Mouse (Mus musculus): ENCODE data around the gene Fnip1.

The Fnip1 gene

GRCm38 (mm10) chr11:54458168-54458567 lies 20.2 kb downstream of the Fnip1 start:
- no peak for DNase-seq (ENCODE audit: low spot score in 2 of 2)

- no peak for DNase-seq (ENCODE audit: low spot score in 2 of 2)
These were observed 26.7 kb downstream of the Fnip1 start for GRCm38 (mm10) chr11:54464557-54465244.

- no peak for DNase-seq (ENCODE audit: low spot score in 2 of 2)
These were observed 34.2 kb downstream of the Fnip1 start for GRCm38 (mm10) chr11:54472231-54472630.

GRCm38 (mm10) chr11:54478414-54478813 lies 40.4 kb downstream of the Fnip1 start:
- no peak for DNase-seq (ENCODE audit: low spot score in 2 of 2)

- no peak for DNase-seq (ENCODE audit: low spot score in 2 of 2)
These were observed 48.0 kb downstream of the Fnip1 start for GRCm38 (mm10) chr11:54486041-54486440.

GRCm38 (mm10) chr11:54491946-54492558 lies 54.1 kb downstream of the Fnip1 start:
- DNase-seq (ENCODE audit: low spot score in 2 of 2) = no peak

- no peak for DNase-seq (ENCODE audit: low spot score in 2 of 2)
These were observed 54.6 kb downstream of the Fnip1 start for GRCm38 (mm10) chr11:54492559-54492958.

- no peak for DNase-seq (ENCODE audit: low spot score in 2 of 2)
These were observed 61.8 kb downstream of the Fnip1 start for GRCm38 (mm10) chr11:54499838-54500237.

GRCm38 (mm10) chr11:54502546-54503245 lies 64.7 kb downstream of the Fnip1 start:
- peak in 1 of 2 experiments; percentile 32 for DNase-seq (ENCODE audit: low spot score in 2 of 2)

- no peak for DNase-seq (ENCODE audit: low spot score in 2 of 2)
These were observed 75.6 kb downstream of the Fnip1 start for GRCm38 (mm10) chr11:54513584-54513983.

- DNase-seq (ENCODE audit: low spot score in 2 of 2) = no peak
These were observed 84.0 kb downstream of the Fnip1 start for GRCm38 (mm10) chr11:54521927-54522528.

- peak; percentile 98 to 99 for DNase-seq (ENCODE audit: low spot score in 2 of 2)
These were observed 84.8 kb downstream of the Fnip1 start, which contains the start of gene Rapgef6 for GRCm38 (mm10) chr11:54522529-54523430. TSS of gene Rapgef6 (plus strand) at chr11:54522847.

GRCm38 (mm10) chr11:54523431-54524001 lies 85.5 kb downstream of the Fnip1 start:
- DNase-seq (ENCODE audit: low spot score in 2 of 2) = no peak

GRCm38 (mm10) chr11:54528002-54528401 lies 90.0 kb downstream of the Fnip1 start:
- DNase-seq (ENCODE audit: low spot score in 2 of 2) = no peak

- peak; percentile 38 to 59 for DNase-seq (ENCODE audit: low spot score in 2 of 2)
These were observed 92.4 kb downstream of the Fnip1 start for GRCm38 (mm10) chr11:54530391-54530790.

GRCm38 (mm10) chr11:54530916-54531315 lies 92.9 kb downstream of the Fnip1 start:
- DNase-seq (ENCODE audit: low spot score in 2 of 2) = no peak

- no peak for DNase-seq (ENCODE audit: low spot score in 2 of 2)
These were observed 95.8 kb downstream of the Fnip1 start for GRCm38 (mm10) chr11:54533834-54534233.

- DNase-seq (ENCODE audit: low spot score in 2 of 2) = peak; percentile 66 to 78
These were observed 96.9 kb downstream of the Fnip1 start for GRCm38 (mm10) chr11:54534871-54535270.

- no peak for DNase-seq (ENCODE audit: low spot score in 2 of 2)
These were observed 101.0 kb downstream of the Fnip1 start for GRCm38 (mm10) chr11:54539031-54539430.

- DNase-seq (ENCODE audit: low spot score in 2 of 2) = no peak
These were observed 101.5 kb downstream of the Fnip1 start for GRCm38 (mm10) chr11:54539486-54539885.

- DNase-seq (ENCODE audit: low spot score in 2 of 2) = no peak
These were observed 102.3 kb downstream of the Fnip1 start for GRCm38 (mm10) chr11:54540328-54540727.
